Mouse (Mus musculus) heart, postnatal 0 days (tissue): ENCODE measurements around the gene Gm20696. TPM values are rescaled to one million over a fixed set of nuclear protein-coding genes. Genes with fewer than 3 reads are reported as not detected.

Experiments
- ATAC-seq: fragments of 200-750 bp; cut with Nextera tagmentation; 2 replicates; pipeline ENCODE4 v1.8.0; 2017; ENCODE audit warnings: low read depth, moderate number of reproducible peaks, moderate library complexity; ENCODE audit not compliant: insufficient read depth
- DNase-seq: peaks from one replicate; pipeline ENCODE4 v3.0.0-alpha.2; 2016; ENCODE audit warnings: low spot score
- H3K27ac ChIP-seq: fragments of 300-500 bp; sonication (generic); 2 replicates; pipeline ENCODE4 v1.5.1; 2014; ENCODE audit warnings: low read depth, mild to moderate bottlenecking
- H3K27me3 ChIP-seq: fragments of 300-500 bp; sonication (generic); 2 replicates; pipeline ENCODE4 v1.6.1; 2014; ENCODE audit warnings: low read length, mixed read lengths; ENCODE audit not compliant: control insufficient read depth, insufficient read depth
- H3K36me3 ChIP-seq: fragments of 300-500 bp; sonication (generic); replicated peaks from 2 replicates; pipeline ENCODE4 v1.6.1; 2014; ENCODE audit warnings: low read length, mixed read lengths; ENCODE audit not compliant: control insufficient read depth, insufficient read depth
- H3K4me1 ChIP-seq: fragments of 300-500 bp; sonication (generic); 2 replicates; pipeline ENCODE4 v1.6.1; 2014; ENCODE audit warnings: antibody characterized with exemption; ENCODE audit not compliant: control insufficient read depth, insufficient read depth
- H3K4me2 ChIP-seq: fragments of 300-500 bp; sonication (generic); 2 replicates; pipeline ENCODE4 v1.6.1; 2014; ENCODE audit warnings: low read depth, mild to moderate bottlenecking, low read length, moderate library complexity
- H3K4me3 ChIP-seq: fragments of 300-500 bp; sonication (generic); 2 replicates; pipeline ENCODE4 v1.5.1; 2014; ENCODE audit warnings: low read depth, low read length
- H3K9ac ChIP-seq: fragments of 300-500 bp; sonication (generic); replicated peaks from 2 replicates; pipeline ENCODE4 v1.6.1; 2014; ENCODE audit warnings: low read depth, low read length, mixed read lengths
- H3K9me3 ChIP-seq: fragments of 300-500 bp; sonication (generic); replicated peaks from 2 replicates; pipeline ENCODE4 v1.6.1; 2016; ENCODE audit warnings: low read length; ENCODE audit not compliant: control insufficient read depth
- CTCF ChIP-seq: IDR thresholded peaks from 2 replicates; pipeline ENCODE4 v1.5.1; 2016; ENCODE audit warnings: antibody characterized with exemption, control low read depth, low read depth
- EP300 ChIP-seq: IDR thresholded peaks from 2 replicates; pipeline ENCODE4 v1.6.1; 2016; ENCODE audit warnings: antibody characterized with exemption, low read depth
- WGBS: fragments of 180-500 bp; shearing (Covaris S2); extraction: QIAGEN DNeasy Blood & Tissue Kit; methylation state at CpG from one replicate; pipeline ENCODE4 v1.1.7; 2014; 5-methylcytosine and 5-hydroxymethylcytosine counted together
- polyA plus RNA-seq: library from polyadenylated mRNA; unstranded; fragments of >200 nt; fragmentation: Nextera tagmentation; extraction: Ambion mirVana; gene quantifications from 2 replicates; pipeline ENCODE4 v1.2.1, GENCODE M21; 2015
- total RNA-seq: library from RNA; depleted of rRNA; stranded (reverse); fragments of >200 nt; gene quantifications from 2 replicates; pipeline ENCODE4 v1.2.3, GENCODE M21; 2014; ENCODE audit warnings: low replicate concordance

Gm20696 gene
- total and polyA plus RNA-seq, 2 experiments from 2014 or later: 0.95 to 2.0 TPM

DNA sequence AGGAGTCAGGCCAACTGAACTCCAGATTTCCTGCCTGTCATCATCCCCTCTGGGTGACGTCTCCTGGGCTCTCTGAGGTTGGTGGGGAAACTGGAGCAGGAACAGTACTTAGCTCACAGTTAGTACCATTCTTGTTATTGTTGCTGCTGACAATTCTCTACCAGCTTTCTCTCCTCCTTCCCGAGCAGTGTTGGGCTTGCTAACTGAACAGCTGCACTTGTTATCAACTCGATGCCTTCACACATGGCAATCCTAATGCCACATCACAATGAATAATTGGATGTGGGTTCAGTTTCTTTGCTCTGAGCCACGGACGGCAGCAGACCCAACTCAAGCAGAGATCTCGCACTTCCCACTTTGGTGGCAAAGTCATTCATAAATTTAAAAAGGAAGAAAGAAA is 89.6 kb downstream of the Gm20696 start:
- ATAC-seq (no peak), DNase-seq (no peak)
- H3K9ac ChIP-seq: no peak overlapping the region
- H3K27me3 ChIP-seq: no peaks in the 10 kb centered on the region
- TF ChIP-seq CTCF (no peak), EP300 (no peak)
- no peak overlapping the region for H3K27ac ChIP-seq
- no peaks in the 10 kb centered on the region for H3K36me3 ChIP-seq
- H3K4me1 ChIP-seq: no peaks in the 10 kb centered on the region
- 57% methylated on average over 6 of the region's 6 CpGs for WGBS
- H3K4me2 ChIP-seq: no peak overlapping the region
- no peak overlapping the region for H3K4me3 ChIP-seq
- H3K9me3 ChIP-seq: no peaks in the 10 kb centered on the region

GRCm38 (mm10) chr6:99575633-99576032 is 91.0 kb downstream of the Gm20696 start:
- 77% methylated on average over 6 of the region's 6 CpGs for WGBS
- no peak for TF ChIP-seq CTCF
- no peak for TF ChIP-seq EP300

GRCm38 (mm10) chr6:99573343-99573742 is 93.3 kb downstream of the Gm20696 start:
- Histone ChIP-seq H3K9ac (no peak overlapping the region), H3K4me1 (no peaks in the 10 kb centered on the region), H3K4me3 (no peak overlapping the region), H3K27me3 (no peaks in the 10 kb centered on the region), H3K27ac (no peak overlapping the region), H3K4me2 (no peak overlapping the region), H3K36me3 (no peaks in the 10 kb centered on the region), H3K9me3 (no peaks in the 10 kb centered on the region)
- ATAC-seq (no peak), DNase-seq (no peak)
- WGBS: 90% methylated on average over 2 of the region's 2 CpGs
- TF ChIP-seq CTCF: no peak
- TF ChIP-seq EP300: no peak

More at GRCm38 (mm10) chr6:99575633-99576032, 91.0 kb downstream of the Gm20696 start:
- Histone ChIP-seq H3K4me2 (no peak overlapping the region), H3K27ac (no peak overlapping the region), H3K4me3 (no peak overlapping the region), H3K4me1 (no peaks in the 10 kb centered on the region), H3K27me3 (no peaks in the 10 kb centered on the region), H3K36me3 (no peaks in the 10 kb centered on the region), H3K9me3 (no peaks in the 10 kb centered on the region), H3K9ac (no peak overlapping the region)
- DNase-seq (no peak), ATAC-seq (no peak)

DNA sequence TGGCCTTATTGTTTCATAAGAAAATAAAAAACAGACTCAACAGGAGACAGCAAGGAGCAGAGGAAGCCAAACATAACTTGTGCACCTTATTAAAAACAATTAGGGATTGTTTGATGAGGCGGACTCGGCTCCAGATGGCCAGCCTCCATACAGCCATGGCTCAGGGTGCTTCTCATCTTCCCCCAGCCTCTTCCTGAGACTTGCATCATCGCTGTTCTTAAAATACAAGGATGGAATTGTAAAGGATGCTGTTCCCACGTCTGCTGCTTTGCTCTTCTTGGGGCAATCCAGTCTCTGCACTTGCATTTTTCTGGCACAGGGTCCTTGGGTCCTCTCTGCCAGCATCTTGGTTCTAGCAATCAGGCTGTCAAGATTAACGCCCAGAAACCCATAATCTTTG is 94.5 kb downstream of the Gm20696 start:
- TF ChIP-seq CTCF: no peak
- TF ChIP-seq EP300: no peak
- Histone ChIP-seq H3K4me1 (no peaks in the 10 kb centered on the region), H3K4me2 (no peak overlapping the region), H3K4me3 (no peak overlapping the region), H3K36me3 (no peaks in the 10 kb centered on the region), H3K27ac (no peak overlapping the region), H3K27me3 (no peaks in the 10 kb centered on the region), H3K9me3 (no peaks in the 10 kb centered on the region), H3K9ac (no peak overlapping the region)
- 76% methylated on average over 5 of the region's 5 CpGs for WGBS
- DNase-seq (no peak), ATAC-seq (no peak)

- WGBS: 54% methylated on average over 8 of the region's 8 CpGs
- Histone ChIP-seq H3K27ac (no peak overlapping the region), H3K27me3 (no peaks in the 10 kb centered on the region), H3K4me2 (no peak overlapping the region), H3K36me3 (no peaks in the 10 kb centered on the region), H3K9me3 (no peaks in the 10 kb centered on the region), H3K4me1 (no peaks in the 10 kb centered on the region), H3K9ac (no peak overlapping the region), H3K4me3 (no peak overlapping the region)
- DNase-seq (no peak), ATAC-seq (no peak)
- TF ChIP-seq CTCF (no peak), EP300 (no peak)
These were observed 99.7 kb downstream of the Gm20696 start for GRCm38 (mm10) chr6:99566921-99567320.

GRCm38 (mm10) chr6:99564766-99565165 is 101.8 kb downstream of the Gm20696 start:
- Histone ChIP-seq H3K27me3 (no peaks in the 10 kb centered on the region), H3K27ac (no peak overlapping the region), H3K4me3 (no peak overlapping the region), H3K36me3 (no peaks in the 10 kb centered on the region), H3K9ac (no peak overlapping the region), H3K9me3 (no peaks in the 10 kb centered on the region), H3K4me1 (no peaks in the 10 kb centered on the region), H3K4me2 (no peak overlapping the region)
- no peak for DNase-seq
- 78% methylated on average over 3 of the region's 3 CpGs for WGBS
- ATAC-seq: no peak
- TF ChIP-seq CTCF: no peak
- no peak for TF ChIP-seq EP300
